Mouse (Mus musculus): ENCODE results near the gene 2310003L06Rik.

Gene 2310003L06Rik

GRCm38 (mm10) chr5:87969201-87969600 is at the start of gene 2310003L06Rik, which contains the start of gene Gm28434:
2310003L06Rik (plus strand) TSS chr5:87969459.
Gm28434 (plus strand) TSS chr5:87969517.
- DNase-seq, result no peak

- DNase-seq, result no peak
Measured at GRCm38 (mm10) chr5:87925372-87925771, 43.9 kb upstream of the 2310003L06Rik start, which contains the start of gene Csn3. Csn3 (plus strand) TSS chr5:87925579.

GRCm38 (mm10) chr5:87931603-87932002 is 37.7 kb upstream of the 2310003L06Rik start:
- DNase-seq, result no peak

GRCm38 (mm10) chr5:87940752-87941151 is 28.5 kb upstream of the 2310003L06Rik start:
- no peak for DNase-seq

- DNase-seq, result no peak
Measured at GRCm38 (mm10) chr5:87942515-87942914, 26.7 kb upstream of the 2310003L06Rik start.

- no peak for DNase-seq
Measured at GRCm38 (mm10) chr5:87951836-87952235, 17.4 kb upstream of the 2310003L06Rik start.

GRCm38 (mm10) chr5:87979139-87979538 is 9.9 kb downstream of the 2310003L06Rik start, which contains the start of gene Cabs1:
Cabs1 (plus strand) TSS chr5:87979439.
- DNase-seq, result no peak

- DNase-seq, result no peak
Measured at GRCm38 (mm10) chr5:87982468-87983214, 13.4 kb downstream of the 2310003L06Rik start.

GRCm38 (mm10) chr5:88002249-88002648 is 33.0 kb downstream of the 2310003L06Rik start, which contains the start of gene Smr3a:
Smr3a (plus strand) TSS chr5:88002549.
- no peak for DNase-seq

- DNase-seq, result no peak
Measured at GRCm38 (mm10) chr5:88005241-88005640, 36.0 kb downstream of the 2310003L06Rik start.
